13 mouse cellular contexts compared by ENCODE assay signal in the genomic region with DNA sequence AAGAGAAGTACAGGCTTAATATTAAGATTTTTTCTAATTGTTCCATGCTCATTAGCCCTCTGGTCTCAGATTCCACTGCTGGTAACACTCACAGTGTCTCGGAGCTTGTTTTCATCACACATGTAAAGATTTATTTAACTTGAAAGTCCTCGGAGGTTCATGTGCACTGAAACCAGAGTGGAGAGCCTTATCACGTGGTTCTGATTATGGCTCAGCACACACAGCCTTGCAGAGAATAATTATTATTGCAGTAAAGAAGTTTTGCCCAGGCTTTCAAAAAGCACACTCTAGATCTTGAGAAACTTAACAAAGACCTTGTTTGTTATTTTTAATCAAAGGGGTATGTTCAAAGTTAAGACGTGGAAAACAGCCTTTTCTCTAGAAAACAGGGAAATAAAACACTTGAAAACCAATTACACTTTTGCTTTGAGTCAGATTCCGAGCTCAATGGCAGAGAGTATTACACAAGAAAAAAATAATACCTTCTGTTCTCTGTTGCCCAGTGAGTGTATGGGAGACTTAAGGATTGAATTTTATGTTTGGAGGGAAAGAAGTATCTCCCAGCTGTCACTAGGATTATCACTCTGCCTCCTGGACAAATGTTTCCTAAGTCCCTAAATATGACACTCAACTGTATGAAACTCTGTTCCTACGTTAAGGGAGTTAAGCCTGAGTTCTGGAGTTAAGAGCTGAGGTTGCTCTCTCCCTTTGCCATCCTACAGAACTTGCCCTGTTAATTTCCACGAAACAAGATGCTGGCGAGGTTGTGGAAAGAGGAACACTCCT.
DNase-seq lines count a peak whose midpoint lies in the region; ATAC-seq and TF ChIP-seq lines count a peak whose summit lies in the region.
"Had no signal": no experiment of that assay in that cellular context is flagged by ENCODE, and none has a peak within 500 bp of the region (broad histone marks: within the 10 kb centered on the region; RNA-seq: fewer than 3 reads in every experiment).

No protein-coding gene starts in this region.

- DNase-seq in forebrain, embryonic 14.5 days (ENCODE audit: low spot score) = peak; percentile 19
- no peak for DNase-seq in forebrain, embryonic 11.5 days (ENCODE audit: low spot score)
- no peak for DNase-seq in kidney, adult 8-10 months
- peak; percentile 66 for DNase-seq in NIH3T3 (ENCODE audit: low read depth)
- DNase-seq in left cerebral cortex, adult 18-20 months (ENCODE audit: low spot score in 2 of 2) = no peak
- DNase-seq: cerebellum, adult 9-11 months; right cerebral cortex, postnatal 4 days; thymus, postnatal 4 days had no signal

- WGBS in forebrain, embryonic 14.5 days = 33% methylated on average over 8 of the region's 8 CpGs
- WGBS in forebrain, embryonic 11.5 days = 50% methylated on average over 8 of the region's 8 CpGs
- 42% methylated on average over 8 of the region's 8 CpGs for WGBS in kidney, embryonic 15.5 days
- 45% methylated on average over 8 of the region's 8 CpGs for WGBS in intestine, postnatal 0 days

- no peak overlapping the region for H3K9ac ChIP-seq in forebrain, embryonic 14.5 days (ENCODE audit: low read length)
- H3K9ac ChIP-seq in forebrain, embryonic 11.5 days (ENCODE audit: low read length) = no peak overlapping the region
- no peak overlapping the region for H3K9ac ChIP-seq in kidney, embryonic 15.5 days
- no peak overlapping the region for H3K9ac ChIP-seq in intestine, postnatal 0 days (ENCODE audit: low read depth, low read length)
- H3K9ac ChIP-seq: hindbrain, embryonic 15.5 days had no signal

- no peaks in the 10 kb centered on the region for H3K27me3 ChIP-seq in forebrain, embryonic 14.5 days (replicated peaks; ENCODE audit: control insufficient read depth, insufficient read depth, low read length)
- H3K27me3 ChIP-seq in forebrain, embryonic 11.5 days (ENCODE audit: control insufficient read depth, insufficient read depth, low read length) = peaks cover 5% of the 10 kb centered on the region; the same call in 1 of the 2 replicates
- no peaks in the 10 kb centered on the region for H3K27me3 ChIP-seq in kidney, embryonic 15.5 days
- no peaks in the 10 kb centered on the region for H3K27me3 ChIP-seq in intestine, postnatal 0 days (replicated peaks; ENCODE audit: control insufficient read depth, insufficient read depth, low read length)
- H3K27me3 ChIP-seq: megakaryocyte, embryonic 14.5 days had no signal

- peaks cover 19% of the 10 kb centered on the region; the same call in 1 of the 2 replicates for H3K4me1 ChIP-seq in forebrain, embryonic 14.5 days (ENCODE audit: control insufficient read depth, insufficient read depth, low read length)
- peaks cover 13% of the 10 kb centered on the region; the same call in 1 of the 2 replicates for H3K4me1 ChIP-seq in forebrain, embryonic 11.5 days (replicated peaks; ENCODE audit: control insufficient read depth, insufficient read depth, low read length)
- peaks cover 26% of the 10 kb centered on the region for H3K4me1 ChIP-seq in kidney, embryonic 15.5 days
- H3K4me1 ChIP-seq in intestine, postnatal 0 days (replicated peaks; ENCODE audit: control insufficient read depth, insufficient read depth, low read length) = no peaks in the 10 kb centered on the region
- H3K4me1 ChIP-seq: megakaryocyte, embryonic 14.5 days had no signal

- no peaks in the 10 kb centered on the region for H3K9me3 ChIP-seq in forebrain, embryonic 14.5 days (replicated peaks; ENCODE audit: control insufficient read depth, low read length)
- no peaks in the 10 kb centered on the region for H3K9me3 ChIP-seq in forebrain, embryonic 11.5 days (ENCODE audit: control insufficient read depth, low read length)
- no peaks in the 10 kb centered on the region for H3K9me3 ChIP-seq in kidney, embryonic 15.5 days (replicated peaks)
- H3K9me3 ChIP-seq in intestine, postnatal 0 days (ENCODE audit: control insufficient read depth) = no peaks in the 10 kb centered on the region
- H3K9me3 ChIP-seq: hindbrain, embryonic 15.5 days; megakaryocyte, embryonic 14.5 days had no signal

- H3K27ac ChIP-seq in forebrain, embryonic 14.5 days (ENCODE audit: low read depth, low read length) = no peak overlapping the region
- no peak overlapping the region for H3K27ac ChIP-seq in forebrain, embryonic 11.5 days (ENCODE audit: low read depth, low read length)
- H3K27ac ChIP-seq in kidney, embryonic 15.5 days = peak overlapping the region; percentile 62; the same call in 1 of the 2 replicates
- H3K27ac ChIP-seq in intestine, postnatal 0 days (ENCODE audit: low read depth, low read length) = no peak overlapping the region
- H3K27ac ChIP-seq: hindbrain, embryonic 15.5 days had no signal

- no peaks in the 10 kb centered on the region for H3K36me3 ChIP-seq in forebrain, embryonic 14.5 days (ENCODE audit: control insufficient read depth, insufficient read depth, low read length)
- H3K36me3 ChIP-seq in forebrain, embryonic 11.5 days (ENCODE audit: control insufficient read depth, insufficient read depth, low read length) = no peaks in the 10 kb centered on the region
- no peaks in the 10 kb centered on the region for H3K36me3 ChIP-seq in kidney, embryonic 15.5 days
- H3K36me3 ChIP-seq in intestine, postnatal 0 days (ENCODE audit: control insufficient read depth, insufficient read depth) = no peaks in the 10 kb centered on the region
- H3K36me3 ChIP-seq: hindbrain, embryonic 15.5 days had no signal

- no peak overlapping the region for H3K4me3 ChIP-seq in forebrain, embryonic 14.5 days (ENCODE audit: low read depth, low read length)
- H3K4me3 ChIP-seq in forebrain, embryonic 11.5 days (ENCODE audit: low read depth, low read length) = no peak overlapping the region
- H3K4me3 ChIP-seq in kidney, embryonic 15.5 days (replicated peaks) = no peak overlapping the region
- H3K4me3 ChIP-seq in intestine, postnatal 0 days (ENCODE audit: low read depth, low read length) = no peak overlapping the region
- H3K4me3 ChIP-seq: hindbrain, embryonic 15.5 days; megakaryocyte, embryonic 14.5 days had no signal

- no peak overlapping the region for H3K4me2 ChIP-seq in forebrain, embryonic 14.5 days (ENCODE audit: low read length)
- H3K4me2 ChIP-seq in forebrain, embryonic 11.5 days (ENCODE audit: low read depth, low read length, severe bottlenecking) = no peak overlapping the region
- no peak overlapping the region for H3K4me2 ChIP-seq in kidney, embryonic 15.5 days
- peak overlapping the region; percentile 25; the same call in 1 of the 2 replicates for H3K4me2 ChIP-seq in intestine, postnatal 0 days (replicated peaks; ENCODE audit: low read depth)
- H3K4me2 ChIP-seq: hindbrain, embryonic 15.5 days had no signal

- no peak for ATAC-seq in forebrain, embryonic 14.5 days
- ATAC-seq in forebrain, embryonic 11.5 days (replicated peaks; ENCODE audit: low FRiP score) = no peak
- ATAC-seq in kidney, embryonic 15.5 days (replicated peaks; ENCODE audit: low FRiP score) = no peak
- ATAC-seq in intestine, postnatal 0 days = no peak
- ATAC-seq in erythroblast, adult 5-6 weeks (replicated peaks; ENCODE audit: low FRiP score, poor library complexity, severe bottlenecking) = no peak

- no peak for TF ChIP-seq CTCF in intestine, postnatal 0 days (IDR thresholded peaks at IDR 0.05; ENCODE audit: low read depth)

Comparison
In these comparisons a context has a peak if more than half of its experiments do, and no peak if none do; other contexts are left out.
1. DNase-seq: peak in forebrain, embryonic 14.5 days (single experiment) and NIH3T3 (single experiment); none in forebrain, embryonic 11.5 days (single experiment), kidney, adult 8-10 months (0 of 2) and left cerebral cortex, adult 18-20 months (0 of 2).